Mouse (Mus musculus): ENCODE results near the gene Olfr275. TPM values are rescaled to one million over a fixed set of nuclear protein-coding genes. Genes with fewer than 3 reads are reported as not detected.

Gene Olfr275
- polyA plus RNA-seq, 1 experiment from 2014 or later = not detected

Other genes starting within 250 kb of the Olfr275 start
- gene Toporsl, start 218.3 kb upstream of the Olfr275 start, polyA plus RNA-seq (2015; fragmentation: Nextera tagmentation; extraction: Ambion mirVana) = not detected in 2 replicates
- not detected in 2 replicates for gene Olfr273, start 44.6 kb downstream of the Olfr275 start, polyA plus RNA-seq (2015; fragmentation: Nextera tagmentation; extraction: Ambion mirVana)
- gene Olfr272, start 104.6 kb downstream of the Olfr275 start, polyA plus RNA-seq (2015; fragmentation: Nextera tagmentation; extraction: Ambion mirVana) = not detected in 2 replicates
- not detected in 2 replicates for gene Olfr270, start 149.9 kb downstream of the Olfr275 start, polyA plus RNA-seq (2015; fragmentation: Nextera tagmentation; extraction: Ambion mirVana)
- gene Nipsnap3a, start 174.7 kb downstream of the Olfr275 start, polyA plus RNA-seq (2015; fragmentation: Nextera tagmentation; extraction: Ambion mirVana) = not detected in 2 replicates
- gene Nipsnap3b, start 197.3 kb downstream of the Olfr275 start, polyA plus RNA-seq (2015; fragmentation: Nextera tagmentation; extraction: Ambion mirVana) = 146 and 160 TPM in 2 replicates